Mouse (Mus musculus) hindbrain, embryonic 16.5 days (tissue): ENCODE results near the gene Kcnn4. TPM values are rescaled to one million over a fixed set of nuclear protein-coding genes. Genes with fewer than 3 reads are reported as not detected.

Experiments
- ATAC-seq: fragments of 200-750 bp; cut with Nextera tagmentation; 2 replicates; pipeline ENCODE4 v1.8.0; 2017; ENCODE audit warnings: moderate TSS enrichment, moderate library complexity
- H3K27ac ChIP-seq: fragments of 300-500 bp; sonication (generic); 2 replicates; pipeline ENCODE4 v1.5.1; 2014; ENCODE audit warnings: low read depth, mild to moderate bottlenecking, control low read depth, low read length, moderate library complexity
- H3K27me3 ChIP-seq: fragments of 300-500 bp; sonication (generic); replicated peaks from 2 replicates; pipeline ENCODE4 v1.6.1; 2014; ENCODE audit warnings: low read length; ENCODE audit not compliant: control insufficient read depth, insufficient read depth
- H3K36me3 ChIP-seq: fragments of 300-500 bp; sonication (generic); 2 replicates; pipeline ENCODE4 v1.6.1; 2014; ENCODE audit warnings: mild to moderate bottlenecking, low read length, moderate library complexity, mixed read lengths; ENCODE audit not compliant: control insufficient read depth, insufficient read depth
- H3K4me1 ChIP-seq: fragments of 300-500 bp; sonication (generic); 2 replicates; pipeline ENCODE4 v1.6.1; 2014; ENCODE audit warnings: low read depth, low read length; ENCODE audit not compliant: control insufficient read depth, insufficient read depth
- H3K4me2 ChIP-seq: fragments of 300-500 bp; sonication (generic); 2 replicates; pipeline ENCODE4 v1.6.1; 2014; ENCODE audit warnings: mild to moderate bottlenecking, low read length, control low read depth, moderate library complexity
- H3K4me3 ChIP-seq: fragments of 300-500 bp; sonication (generic); 2 replicates; pipeline ENCODE4 v1.5.1; 2014; ENCODE audit warnings: mild to moderate bottlenecking, low read length, control low read depth, moderate library complexity
- H3K9ac ChIP-seq: fragments of 300-500 bp; sonication (generic); 2 replicates; pipeline ENCODE4 v1.6.1; 2014; ENCODE audit warnings: low read depth, mild to moderate bottlenecking, control low read depth, low read length, moderate library complexity
- H3K9me3 ChIP-seq: fragments of 300-500 bp; sonication (generic); 2 replicates; pipeline ENCODE4 v1.6.1; 2014; ENCODE audit warnings: mild to moderate bottlenecking, low read length, moderate library complexity; ENCODE audit not compliant: control insufficient read depth
- WGBS: fragments of 180-500 bp; shearing (Covaris S2); extraction: QIAGEN DNeasy Blood & Tissue Kit; methylation state at CpG from one replicate; pipeline ENCODE4 v1.1.7; 2014; 5-methylcytosine and 5-hydroxymethylcytosine counted together
- microRNA-seq: library from miRNA; unstranded; fragments of <30 nt; microRNA quantifications from one replicate; pipeline ENCODE4, GENCODE M21; 2017
- polyA plus RNA-seq: library from polyadenylated mRNA; unstranded; fragments of >200 nt; fragmentation: Nextera tagmentation; extraction: Ambion mirVana; gene quantifications from 2 replicates; pipeline ENCODE4 v1.2.1, GENCODE M21; 2015

Gene Kcnn4
- polyA plus RNA-seq, 1 experiment from 2014 or later: 2.5 TPM

DNA sequence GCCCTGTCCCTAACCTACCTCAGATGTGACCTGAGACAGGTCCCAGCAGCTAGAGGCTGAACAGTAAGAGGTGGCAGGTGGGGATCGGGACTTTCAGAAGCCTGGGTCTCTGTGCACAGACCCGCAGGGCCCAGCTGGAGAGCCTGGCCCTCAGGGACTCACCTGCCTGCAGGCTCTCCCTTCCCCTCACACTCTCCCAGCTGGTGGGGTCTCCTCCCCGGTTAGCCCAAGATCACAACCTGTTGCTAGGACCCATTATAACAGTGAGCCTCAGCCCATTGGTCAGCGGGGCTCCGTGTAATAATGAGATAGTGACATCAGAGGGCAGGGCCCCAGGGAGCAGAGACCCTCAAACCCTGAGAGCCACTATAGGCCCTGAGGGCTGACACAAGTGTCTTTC lies 65.2 kb downstream of the Kcnn4 start:
- no peak overlapping the region for H3K9ac ChIP-seq
- no peak overlapping the region for H3K4me3 ChIP-seq
- H3K4me1 ChIP-seq: no peaks in the 10 kb centered on the region
- ATAC-seq: no peak
- H3K36me3 ChIP-seq: no peaks in the 10 kb centered on the region
- H3K9me3 ChIP-seq: peaks cover 4% of the 10 kb centered on the region; the same call in 1 of the 2 replicates
- H3K27me3 ChIP-seq: no peaks in the 10 kb centered on the region
- WGBS: 87% methylated on average over 5 of the region's 5 CpGs
- no peak overlapping the region for H3K27ac ChIP-seq
- H3K4me2 ChIP-seq: no peak overlapping the region

Small RNAs within 50 kb of the gene (microRNA-seq; reads per million reads assigned to microRNA genes)
- not detected for gene Gm27592

Other genes starting within 250 kb of the Kcnn4 start
- 23.6 and 25.0 TPM in 2 replicates for gene Zfp235, start 236.1 kb upstream of the Kcnn4 start, polyA plus RNA-seq
- 4.2 and 4.6 TPM in 2 replicates for gene Zfp114, start 195.2 kb upstream of the Kcnn4 start, polyA plus RNA-seq
- gene Zfp111, start 158.8 kb upstream of the Kcnn4 start, polyA plus RNA-seq: 4.2 and 4.5 TPM in 2 replicates
- 4.2 and 4.9 TPM in 2 replicates for gene Zfp109, start 132.7 kb upstream of the Kcnn4 start, polyA plus RNA-seq
- 5.7 and 6.1 TPM in 2 replicates for gene Zfp108, start 115.5 kb upstream of the Kcnn4 start, polyA plus RNA-seq
- 6.4 and 8.2 TPM in 2 replicates for gene Zfp93, start 99.8 kb upstream of the Kcnn4 start, polyA plus RNA-seq
- 41.4 and 42.1 TPM in 2 replicates for gene Zfp61, start 69.0 kb upstream of the Kcnn4 start, polyA plus RNA-seq
- gene Zfp94, start 53.6 kb upstream of the Kcnn4 start, polyA plus RNA-seq: 19.2 and 19.8 TPM in 2 replicates
- 0.25 and 0.44 TPM in 2 replicates for gene Tescl, start 36.3 kb upstream of the Kcnn4 start, polyA plus RNA-seq
- gene Lypd5, start 21.1 kb upstream of the Kcnn4 start, polyA plus RNA-seq: not detected in 2 replicates
- 38.2 and 38.9 TPM in 2 replicates for gene Smg9, start 29.4 kb downstream of the Kcnn4 start, polyA plus RNA-seq
- not detected in 2 replicates for gene Irgc1, start 82.0 kb downstream of the Kcnn4 start, polyA plus RNA-seq
- 1.8 and 2.2 TPM in 2 replicates for gene Plaur, start 92.2 kb downstream of the Kcnn4 start, polyA plus RNA-seq
- 47.0 and 68.0 TPM in 2 replicates for gene Cadm4, start 111.8 kb downstream of the Kcnn4 start, polyA plus RNA-seq
- gene Zfp428, start 136.7 kb downstream of the Kcnn4 start, polyA plus RNA-seq: 272 and 277 TPM in 2 replicates
- gene AC161166.1, start 142.2 kb downstream of the Kcnn4 start, polyA plus RNA-seq: 1.0 and 1.1 TPM in 2 replicates
- gene Irgq, start 160.4 kb downstream of the Kcnn4 start, polyA plus RNA-seq: 19.2 and 24.7 TPM in 2 replicates
- not detected in 2 replicates for gene Pinlyp, start 175.9 kb downstream of the Kcnn4 start, polyA plus RNA-seq
- 63.8 and 74.3 TPM in 2 replicates for gene Xrcc1, start 176.0 kb downstream of the Kcnn4 start, polyA plus RNA-seq
- 29.1 and 30.9 TPM in 2 replicates for gene Ethe1, start 217.3 kb downstream of the Kcnn4 start, polyA plus RNA-seq
- 17.1 and 17.7 TPM in 2 replicates for gene Zfp575, start 217.4 kb downstream of the Kcnn4 start, polyA plus RNA-seq
- gene Phldb3, start 240.5 kb downstream of the Kcnn4 start, polyA plus RNA-seq: not detected in 2 replicates